Mouse (Mus musculus) bone marrow, adult 2 months (tissue): Measurements from ENCODE around the gene Ttc8.

ENCODE experiments used
- CTCF ChIP-seq: fragments of 200-500 bp; IDR thresholded peaks from 2 replicates; pipeline ENCODE4 v1.5.1; 2011; ENCODE audit warnings: low read length, control low read depth; ENCODE audit not compliant: control insufficient read depth, insufficient read depth
- POLR2A ChIP-seq: fragments of 200-500 bp; IDR thresholded peaks from 2 replicates; pipeline ENCODE4 v1.6.1; 2011; ENCODE audit warnings: low read depth, mild to moderate bottlenecking, control low read depth, low read length, borderline replicate concordance; ENCODE audit not compliant: control insufficient read depth

- no peak for TF ChIP-seq POLR2A
- no peak for TF ChIP-seq CTCF
These were observed 70.9 kb downstream of the Ttc8 start for GRCm38 (mm10) chr12:98991076-98991829.
